Mouse (Mus musculus): ENCODE measurements at regions not wholly inside any gene's neighbourhood (a gene's known extent, or its start where the extent isn't known, plus 50 kb on each side); places are given as distances from the start of the nearest gene placed in this dataset.
"Not testable (repeated sequence)": the region's sequence is repeated elsewhere in the genome, so short reads cannot be mapped to it uniquely, and the experiment has no call there.

DNA sequence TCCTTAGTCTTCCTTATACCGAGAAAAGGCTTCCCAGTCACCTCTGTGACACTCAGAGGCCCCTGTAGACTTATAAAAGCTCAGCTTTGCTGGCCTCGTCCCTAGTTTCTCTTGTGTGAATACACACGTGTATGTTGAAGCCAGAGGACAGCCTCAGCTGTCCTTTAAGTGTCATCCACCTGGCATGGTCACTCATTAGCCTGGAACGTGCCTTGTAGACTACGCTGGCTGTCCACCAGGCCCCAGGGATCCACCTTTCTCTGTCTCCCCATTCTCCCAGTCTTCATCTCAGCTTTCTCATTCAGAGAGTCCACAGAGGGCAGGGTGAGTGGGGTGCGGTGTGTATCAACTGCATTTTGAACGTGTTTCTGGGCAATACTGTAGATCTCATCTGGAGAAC, 273.8 kb upstream of the Maf start:
- Histone ChIP-seq H3K9ac (no peak overlapping the region), H3K36me3 (no peaks in the 10 kb centered on the region), H3K27me3 (replicated peaks) (no peaks in the 10 kb centered on the region), H3K27ac (no peak overlapping the region), H3K4me2 (no peak overlapping the region), H3K9me3 (no peaks in the 10 kb centered on the region), H3K4me3 (replicated peaks) (no peak overlapping the region), H3K4me1 (no peaks in the 10 kb centered on the region)
- ATAC-seq (ENCODE audit: insufficient read depth, low FRiP score, low read depth): no peak
- 85% methylated on average over 7 of the region's 7 CpGs for WGBS

- Histone ChIP-seq H3K27ac (no peak overlapping the region), H3K9ac (no peak overlapping the region), H3K4me3 (replicated peaks) (no peak overlapping the region), H3K4me2 (no peak overlapping the region), H3K27me3 (replicated peaks) (no peaks in the 10 kb centered on the region), H3K4me1 (no peaks in the 10 kb centered on the region), H3K9me3 (no peaks in the 10 kb centered on the region), H3K36me3 (no peaks in the 10 kb centered on the region)
- ATAC-seq (ENCODE audit: insufficient read depth, low FRiP score, low read depth): no peak
- 84% methylated on average over 3 of the region's 3 CpGs for WGBS
Observed at GRCm38 (mm10) chr8:115980616-115981015, 273.0 kb upstream of the Maf start.

DNA sequence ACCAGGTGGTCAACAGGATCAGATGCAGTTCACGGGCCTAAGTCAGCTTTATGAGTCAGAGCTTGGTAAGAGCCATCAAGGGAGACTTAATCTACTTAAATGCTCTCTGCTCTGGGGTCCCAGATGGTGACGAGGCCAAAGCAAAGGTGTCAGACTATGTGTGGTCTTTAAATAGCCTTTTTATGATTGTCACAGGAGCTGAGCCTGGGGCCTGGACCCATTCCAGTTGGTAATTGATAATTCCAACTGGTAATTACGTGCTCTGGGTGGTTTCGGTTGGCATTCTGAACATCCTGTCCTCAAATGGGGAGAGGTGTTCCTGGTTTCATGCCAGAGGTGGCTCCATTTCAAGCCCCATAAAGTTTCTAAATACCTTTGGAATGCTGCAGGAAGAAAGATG, 269.6 kb upstream of the Maf start:
- no peaks in the 10 kb centered on the region for H3K27me3 ChIP-seq (replicated peaks)
- H3K4me2 ChIP-seq: no peak overlapping the region
- ATAC-seq (ENCODE audit: insufficient read depth, low FRiP score, low read depth): no peak
- no peak overlapping the region for H3K4me3 ChIP-seq (replicated peaks)
- H3K9ac ChIP-seq: no peak overlapping the region
- no peak overlapping the region for H3K27ac ChIP-seq
- no peaks in the 10 kb centered on the region for H3K36me3 ChIP-seq
- WGBS: 77% methylated on average over 4 of the region's 4 CpGs
- H3K4me1 ChIP-seq: no peaks in the 10 kb centered on the region
- no peaks in the 10 kb centered on the region for H3K9me3 ChIP-seq

- WGBS: 43% methylated on average over 2 of the region's 2 CpGs
- no peak overlapping the region for H3K9ac ChIP-seq
- no peaks in the 10 kb centered on the region for H3K4me1 ChIP-seq
- no peak overlapping the region for H3K4me3 ChIP-seq (replicated peaks)
- no peaks in the 10 kb centered on the region for H3K36me3 ChIP-seq
- H3K4me2 ChIP-seq: no peak overlapping the region
- no peaks in the 10 kb centered on the region for H3K9me3 ChIP-seq
- H3K27ac ChIP-seq: no peak overlapping the region
- no peak for ATAC-seq (ENCODE audit: insufficient read depth, low FRiP score, low read depth)
- H3K27me3 ChIP-seq (replicated peaks): no peaks in the 10 kb centered on the region
Observed at GRCm38 (mm10) chr8:115974706-115975105, 267.1 kb upstream of the Maf start.

DNA sequence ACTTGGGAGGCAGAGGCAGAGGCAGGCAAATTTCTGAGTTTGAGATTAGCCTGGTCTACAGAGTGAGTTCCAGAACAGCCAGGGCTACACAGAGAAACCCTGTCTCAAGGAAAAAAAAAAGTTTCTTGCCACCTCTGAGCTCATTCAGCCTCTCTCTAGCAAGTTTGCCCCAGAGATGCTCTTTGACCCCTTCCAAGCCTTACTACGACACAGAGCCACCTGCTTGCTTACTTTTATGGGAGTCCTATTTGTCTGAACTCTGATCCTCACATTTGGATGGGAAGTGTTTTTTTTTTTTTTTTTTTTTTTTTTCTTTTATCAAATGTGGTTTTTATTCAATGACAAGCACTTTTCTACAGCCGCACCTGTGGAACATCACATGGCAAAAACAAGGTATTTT, 263.8 kb upstream of the Maf start:
- not testable (repeated sequence) for H3K36me3 ChIP-seq; ATAC-seq (ENCODE audit: insufficient read depth, low FRiP score, low read depth); H3K27ac ChIP-seq; H3K9ac ChIP-seq; H3K27me3 ChIP-seq (replicated peaks); H3K4me1 ChIP-seq; H3K9me3 ChIP-seq; H3K4me2 ChIP-seq; H3K4me3 ChIP-seq (replicated peaks)
- WGBS: 73% methylated on average over 2 of the region's 2 CpGs

- Histone ChIP-seq H3K4me2 (no peak overlapping the region), H3K36me3 (no peaks in the 10 kb centered on the region), H3K27me3 (replicated peaks) (no peaks in the 10 kb centered on the region), H3K9ac (no peak overlapping the region), H3K27ac (no peak overlapping the region), H3K4me1 (no peaks in the 10 kb centered on the region), H3K4me3 (replicated peaks) (no peak overlapping the region), H3K9me3 (no peaks in the 10 kb centered on the region)
- no peak for ATAC-seq (ENCODE audit: insufficient read depth, low FRiP score, low read depth)
- 76% methylated on average over 5 of the region's 5 CpGs for WGBS
Observed at GRCm38 (mm10) chr8:115968121-115968520, 260.5 kb upstream of the Maf start.

- no peaks in the 10 kb centered on the region for H3K36me3 ChIP-seq
- H3K9ac ChIP-seq: no peak overlapping the region
- H3K27me3 ChIP-seq (replicated peaks): no peaks in the 10 kb centered on the region
- no peaks in the 10 kb centered on the region for H3K4me1 ChIP-seq
- 77% methylated on average over 7 of the region's 7 CpGs for WGBS
- H3K4me3 ChIP-seq (replicated peaks): no peak overlapping the region
- H3K9me3 ChIP-seq: no peaks in the 10 kb centered on the region
- H3K4me2 ChIP-seq: no peak overlapping the region
- H3K27ac ChIP-seq: no peak overlapping the region
- no peak for ATAC-seq (ENCODE audit: insufficient read depth, low FRiP score, low read depth)
Observed at GRCm38 (mm10) chr8:115965981-115966380, 258.4 kb upstream of the Maf start.

- 79% methylated on average over 5 of the region's 5 CpGs for WGBS
- H3K4me1 ChIP-seq: no peaks in the 10 kb centered on the region
- H3K27ac ChIP-seq: no peak overlapping the region
- no peak overlapping the region for H3K9ac ChIP-seq
- ATAC-seq (ENCODE audit: insufficient read depth, low FRiP score, low read depth): no peak
- no peak overlapping the region for H3K4me2 ChIP-seq
- H3K4me3 ChIP-seq (replicated peaks): no peak overlapping the region
- H3K9me3 ChIP-seq: no peaks in the 10 kb centered on the region
- no peaks in the 10 kb centered on the region for H3K27me3 ChIP-seq (replicated peaks)
- H3K36me3 ChIP-seq: no peaks in the 10 kb centered on the region
Observed at GRCm38 (mm10) chr8:115955371-115955770, 247.8 kb upstream of the Maf start.

DNA sequence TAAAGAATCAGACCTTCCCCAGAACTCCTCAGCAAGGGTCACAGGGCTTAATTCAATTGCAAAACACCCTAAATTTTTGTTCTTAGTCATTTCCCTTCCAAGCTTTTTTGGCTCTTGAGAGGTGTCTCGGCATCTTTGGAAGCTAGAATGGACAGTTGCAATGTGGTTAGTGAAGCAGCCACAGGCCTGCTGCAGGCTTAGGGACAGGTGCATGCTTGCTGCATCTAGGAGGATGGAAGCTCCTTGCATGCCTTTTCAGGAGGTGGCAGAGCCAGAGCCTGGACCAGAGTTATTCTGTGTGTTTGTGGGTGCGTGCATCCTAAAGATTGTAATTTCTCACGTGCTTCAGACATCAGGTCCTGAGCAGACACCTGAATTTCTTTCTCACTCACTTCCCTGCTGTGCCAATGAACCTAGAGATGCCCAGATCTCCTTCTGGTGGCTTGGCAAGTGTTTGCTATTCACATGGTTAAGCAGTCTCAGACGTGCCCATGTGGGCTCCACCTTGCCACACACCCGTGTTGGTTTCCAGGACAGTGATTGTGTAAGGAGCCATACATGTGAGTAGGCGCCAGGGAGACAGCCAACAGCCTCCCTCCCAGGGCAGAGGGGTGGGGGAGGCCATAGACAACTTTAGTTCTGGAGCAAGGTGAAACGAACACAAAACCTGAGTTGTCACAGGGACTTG, 246.3 kb upstream of the Maf start:
- no peaks in the 10 kb centered on the region for H3K36me3 ChIP-seq
- H3K4me3 ChIP-seq (replicated peaks): no peak overlapping the region
- no peaks in the 10 kb centered on the region for H3K9me3 ChIP-seq
- H3K27ac ChIP-seq: no peak overlapping the region
- WGBS: 87% methylated on average over 7 of the region's 7 CpGs
- no peaks in the 10 kb centered on the region for H3K4me1 ChIP-seq
- H3K4me2 ChIP-seq: no peak overlapping the region
- no peaks in the 10 kb centered on the region for H3K27me3 ChIP-seq (replicated peaks)
- no peak overlapping the region for H3K9ac ChIP-seq
- ATAC-seq (ENCODE audit: insufficient read depth, low FRiP score, low read depth): no peak

- Histone ChIP-seq H3K9ac (no peak overlapping the region), H3K4me1 (no peaks in the 10 kb centered on the region), H3K4me3 (replicated peaks) (no peak overlapping the region), H3K27ac (no peak overlapping the region), H3K4me2 (no peak overlapping the region), H3K9me3 (no peaks in the 10 kb centered on the region), H3K36me3 (no peaks in the 10 kb centered on the region), H3K27me3 (replicated peaks) (no peaks in the 10 kb centered on the region)
- ATAC-seq (ENCODE audit: insufficient read depth, low FRiP score, low read depth): no peak
- 88% methylated on average over 1 of the region's 1 CpGs for WGBS
Observed at GRCm38 (mm10) chr8:115952496-115952895, 244.9 kb upstream of the Maf start.

GRCm38 (mm10) chr8:115948916-115949315, 241.3 kb upstream of the Maf start:
- Histone ChIP-seq H3K9ac (no peak overlapping the region), H3K36me3 (no peaks in the 10 kb centered on the region), H3K27ac (no peak overlapping the region), H3K4me2 (no peak overlapping the region), H3K4me3 (replicated peaks) (no peak overlapping the region), H3K27me3 (replicated peaks) (no peaks in the 10 kb centered on the region), H3K9me3 (no peaks in the 10 kb centered on the region), H3K4me1 (no peaks in the 10 kb centered on the region)
- no peak for ATAC-seq (ENCODE audit: insufficient read depth, low FRiP score, low read depth)
- 83% methylated on average over 2 of the region's 2 CpGs for WGBS

DNA sequence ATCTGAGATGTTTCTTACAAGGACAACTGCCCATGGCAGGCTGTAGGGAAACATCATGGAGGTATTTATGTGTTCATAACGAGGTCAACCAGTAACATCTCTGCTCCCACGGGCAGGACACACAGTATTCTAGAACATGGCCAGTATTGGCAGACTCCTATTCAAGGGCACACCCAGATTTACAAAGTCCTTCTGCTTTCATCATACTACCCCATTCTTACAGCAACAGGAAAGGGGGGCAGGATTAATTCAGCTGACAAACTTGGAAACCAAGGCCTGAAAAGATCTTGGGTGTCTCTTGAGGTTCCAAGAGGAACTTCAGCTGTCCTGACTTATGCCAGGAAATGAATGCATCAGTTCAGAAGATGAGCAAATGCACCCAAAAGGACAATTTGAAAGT, 240.4 kb upstream of the Maf start:
- Histone ChIP-seq H3K9me3 (no peaks in the 10 kb centered on the region), H3K4me2 (no peak overlapping the region), H3K4me1 (0 out of 2 replicates have a peak, but pooled peaks cover 6% of the 10 kb centered on the region), H3K27me3 (replicated peaks) (no peaks in the 10 kb centered on the region), H3K4me3 (replicated peaks) (no peak overlapping the region), H3K27ac (no peak overlapping the region), H3K9ac (no peak overlapping the region), H3K36me3 (no peaks in the 10 kb centered on the region)
- no peak for ATAC-seq (ENCODE audit: insufficient read depth, low FRiP score, low read depth)
- WGBS: 92% methylated on average over 2 of the region's 2 CpGs

Measured in stomach, embryonic 15.5 days (tissue).